Mouse (Mus musculus) kidney, adult 2 months (tissue): ENCODE measurements around the gene Gabrb2. TPM values are rescaled to one million over a fixed set of nuclear protein-coding genes. Genes with fewer than 3 reads are reported as not detected.

Source experiments
- DNase-seq: peaks from one replicate; pipeline ENCODE4 v3.0.0; 2021
- H3K27ac ChIP-seq: fragments of 200-500 bp; 2 replicates; pipeline ENCODE4 v1.5.1; 2012; ENCODE audit warnings: low read depth, low read length, control low read depth, inconsistent platforms; ENCODE audit not compliant: insufficient read depth
- H3K27me3 ChIP-seq: fragments of 200-500 bp; replicated peaks from 2 replicates; pipeline ENCODE4 v1.6.1; 2012; ENCODE audit warnings: mild to moderate bottlenecking, moderate library complexity, low read length, inconsistent platforms; ENCODE audit not compliant: control insufficient read depth, insufficient read depth
- H3K36me3 ChIP-seq: fragments of 200-500 bp; 2 replicates; pipeline ENCODE4 v1.6.1; 2012; ENCODE audit warnings: mild to moderate bottlenecking, moderate library complexity, low read length, inconsistent platforms; ENCODE audit not compliant: control insufficient read depth, insufficient read depth
- H3K4me1 ChIP-seq: fragments of 200-500 bp; 2 replicates; pipeline ENCODE4 v1.6.1; 2011; ENCODE audit warnings: low read length; ENCODE audit not compliant: control insufficient read depth, insufficient read depth
- H3K4me3 ChIP-seq: fragments of 200-500 bp; 2 replicates; pipeline ENCODE4 v1.5.1; 2011; ENCODE audit warnings: mild to moderate bottlenecking, low read depth, low read length, control low read depth; ENCODE audit not compliant: insufficient read depth
- CTCF ChIP-seq: fragments of 200-500 bp; conservative IDR thresholded peaks from 2 replicates; pipeline ENCODE4 v1.5.1; 2011; ENCODE audit warnings: low read depth, mild to moderate bottlenecking, control low read depth, low read length, moderate library complexity, mixed read lengths; ENCODE audit not compliant: insufficient read depth, insufficient read length
- POLR2A ChIP-seq: fragments of 200-500 bp; IDR thresholded peaks from one replicate; pipeline ENCODE4 v1.6.1; 2011; ENCODE audit warnings: low read depth, low read length, control low read depth
- WGBS: fragments of 180-500 bp; shearing (Covaris S2); methylation state at CpG from one replicate; pipeline ENCODE4 v1.1.7; 2018; 5-methylcytosine and 5-hydroxymethylcytosine counted together
- polyA plus RNA-seq: library from polyadenylated mRNA; depleted of rRNA; stranded (reverse); fragments of >200 nt; gene quantifications from 2 replicates; pipeline ENCODE4 v1.2.3, GENCODE M21; 2012; rRNA removed

Gabrb2 gene
- not detected in 2 replicates for polyA plus RNA-seq

- TF ChIP-seq CTCF = no peak
- no peak for TF ChIP-seq POLR2A
- Histone ChIP-seq H3K27ac (no peak within 1 kb of the TSS), H3K4me1 (no peaks in the 10 kb centered on the region), H3K36me3 (no peaks in the 10 kb centered on the region), H3K27me3 (0 out of 2 replicates have a peak, but pooled peaks cover 2% of the 10 kb centered on the region), H3K4me3 (0 out of 2 replicates have a peak within 1 kb of the TSS, but pooled peaks have one; percentile 1)
- 26% methylated on average over 20 of the region's 20 CpGs for WGBS
- DNase-seq = no peak
Observed at GRCm38 (mm10) chr11:42418996-42419782, at the start of gene Gabrb2. Gene Gabrb2, plus strand, starts transcription at chr11:42419757.

DNA sequence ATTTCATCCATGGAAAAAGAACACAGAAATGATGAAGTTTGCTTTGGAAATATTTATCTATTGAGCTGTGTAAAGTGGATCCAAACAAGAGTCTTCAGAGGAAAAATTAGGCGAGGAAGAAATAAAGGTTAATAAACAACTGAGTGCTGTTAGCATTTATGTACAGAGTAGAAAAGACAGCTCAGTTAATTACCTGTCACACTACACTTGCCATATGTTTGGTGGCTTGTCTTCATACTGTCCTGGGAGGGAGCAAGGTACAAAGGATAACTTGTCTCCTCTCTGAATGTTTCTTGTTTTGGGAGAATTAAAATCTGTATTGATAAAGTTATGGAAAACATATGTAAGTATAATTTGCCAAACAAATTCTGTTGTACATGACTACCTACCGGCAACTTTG, 40.6 kb upstream of the Gabrb2 start:
- 65% methylated on average over 2 of the region's 2 CpGs for WGBS
- no peaks in the 10 kb centered on the region for H3K36me3 ChIP-seq
- no peak overlapping the region for H3K4me3 ChIP-seq
- H3K4me1 ChIP-seq = no peaks in the 10 kb centered on the region
- TF ChIP-seq POLR2A (no peak), CTCF (no peak)
- H3K27me3 ChIP-seq = no peaks in the 10 kb centered on the region
- no peak overlapping the region for H3K27ac ChIP-seq
- no peak for DNase-seq

GRCm38 (mm10) chr11:42386486-42386885, 33.1 kb upstream of the Gabrb2 start:
- Histone ChIP-seq H3K4me1 (no peaks in the 10 kb centered on the region), H3K27me3 (no peaks in the 10 kb centered on the region), H3K36me3 (no peaks in the 10 kb centered on the region), H3K27ac (no peak overlapping the region), H3K4me3 (no peak overlapping the region)
- DNase-seq = no peak
- no peak for TF ChIP-seq POLR2A
- TF ChIP-seq CTCF = no peak
- 40% methylated on average over 4 of the region's 4 CpGs for whole genome bisulfite sequencing

DNA sequence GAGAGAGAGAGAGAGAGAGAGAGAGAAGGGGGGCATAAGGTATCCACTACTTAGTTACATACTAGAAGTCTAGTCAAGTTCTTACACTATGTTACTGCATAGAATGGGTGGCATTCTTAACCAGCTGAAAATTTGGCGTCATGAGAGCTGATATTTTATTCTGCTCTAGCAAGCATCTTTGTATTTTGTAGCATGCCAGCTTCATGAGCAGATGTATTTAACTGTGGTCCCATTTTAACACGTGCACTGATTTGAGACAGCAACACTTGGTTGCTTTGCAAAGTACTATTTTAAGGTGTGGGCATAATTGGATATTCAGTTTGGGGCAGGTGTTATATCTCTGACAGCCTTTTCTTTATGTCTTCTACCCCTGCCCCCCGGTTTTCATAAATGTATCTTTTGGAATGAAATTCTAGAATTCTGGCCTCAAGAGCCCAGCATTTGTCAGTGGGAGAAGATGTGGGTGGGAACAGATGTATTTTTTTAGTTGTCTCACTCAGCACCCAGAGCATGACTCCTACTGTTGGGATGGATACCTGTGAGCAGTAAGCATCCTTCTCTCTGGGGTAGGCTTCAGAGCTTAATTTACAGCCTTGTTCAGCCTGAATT, 28.8 kb upstream of the Gabrb2 start:
- no peaks in the 10 kb centered on the region for H3K36me3 ChIP-seq
- TF ChIP-seq POLR2A (no peak), CTCF (no peak)
- H3K4me1 ChIP-seq = no peaks in the 10 kb centered on the region
- no peaks in the 10 kb centered on the region for H3K27me3 ChIP-seq
- WGBS = 46% methylated on average over 3 of the region's 3 CpGs
- H3K27ac ChIP-seq = no peak overlapping the region
- H3K4me3 ChIP-seq = no peak overlapping the region
- DNase-seq = no peak

- Histone ChIP-seq H3K4me1 (no peaks in the 10 kb centered on the region), H3K36me3 (no peaks in the 10 kb centered on the region), H3K27ac (no peak overlapping the region), H3K27me3 (no peaks in the 10 kb centered on the region), H3K4me3 (no peak overlapping the region)
- no peak for DNase-seq
- WGBS = 82% methylated on average over 4 of the region's 4 CpGs
- TF ChIP-seq CTCF (no peak), POLR2A (no peak)
Observed at GRCm38 (mm10) chr11:42393451-42393850, 26.1 kb upstream of the Gabrb2 start.

DNA sequence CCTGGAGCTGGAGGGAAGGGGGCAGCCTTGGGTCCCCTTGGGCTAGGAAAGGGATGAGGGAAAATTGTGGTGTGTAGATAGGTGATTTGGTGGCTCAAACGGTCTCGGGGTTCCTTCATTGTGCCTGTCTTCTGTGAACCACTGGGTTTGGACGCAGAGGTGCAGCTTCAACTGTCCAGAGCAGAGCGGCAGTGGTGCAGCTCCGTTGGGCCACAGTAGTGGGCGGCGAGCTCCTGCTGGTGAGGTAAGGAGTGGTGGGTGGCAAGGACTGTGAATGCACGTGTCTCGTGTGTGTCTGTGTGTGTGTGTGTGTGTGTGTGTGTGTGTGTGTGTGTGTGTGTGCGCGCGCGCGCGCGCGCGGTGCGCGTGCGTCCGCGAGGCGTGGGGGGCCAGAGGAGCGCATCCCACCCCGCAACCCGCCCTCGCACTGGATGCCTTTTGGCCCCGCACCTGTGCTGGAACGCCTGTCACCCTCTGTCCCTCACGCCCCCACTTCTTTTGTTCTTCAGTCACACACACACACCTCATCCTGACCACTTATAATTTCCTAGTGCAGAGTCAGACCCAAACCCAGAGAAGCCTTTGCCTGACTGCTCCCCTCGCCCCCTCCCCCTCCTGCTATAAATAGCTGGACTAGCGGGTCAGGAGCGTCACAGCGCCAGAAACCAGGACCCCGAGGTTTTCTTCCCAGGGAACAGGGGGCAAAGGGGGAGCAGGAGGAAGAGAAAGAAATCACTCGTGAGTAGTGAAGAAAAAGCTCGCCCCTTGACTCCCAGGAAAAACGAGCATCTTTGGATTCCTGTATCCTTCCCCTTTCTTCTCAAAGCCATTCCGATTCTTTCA, 455 bp downstream of the Gabrb2 start:
- TF ChIP-seq CTCF (no peak), POLR2A (no peak)
- WGBS = under 1% methylated on average over 31 of the region's 40 CpGs

More for the DNA sequence above, 455 bp downstream of the Gabrb2 start:
- Histone ChIP-seq H3K27ac (no peak overlapping the region), H3K4me3 (no peak overlapping the region), H3K36me3 (no peaks in the 10 kb centered on the region), H3K4me1 (no peaks in the 10 kb centered on the region), H3K27me3 (0 out of 2 replicates have a peak, but pooled peaks cover 2% of the 10 kb centered on the region)
- no peak for DNase-seq
